Mouse (Mus musculus): Measurements from ENCODE around the gene Msi2. TPM values are rescaled to one million over a fixed set of nuclear protein-coding genes. Genes with fewer than 3 reads are reported as not detected.

The Msi2 gene
- total RNA-seq, 4 experiments from 2014 or later = 158 to 319 (median 228) TPM

- no peak for DNase-seq
Measured at GRCm38 (mm10) chr11:88482236-88482635, 236.1 kb downstream of the Msi2 start.

GRCm38 (mm10) chr11:88481602-88482161 is 236.6 kb downstream of the Msi2 start:
- no peak for DNase-seq

GRCm38 (mm10) chr11:88481092-88481601 is 237.2 kb downstream of the Msi2 start:
- no peak for DNase-seq

GRCm38 (mm10) chr11:88479498-88479897 is 238.8 kb downstream of the Msi2 start:
- DNase-seq = no peak

- no peak for DNase-seq
Measured at GRCm38 (mm10) chr11:88474889-88475440, 243.3 kb downstream of the Msi2 start.

- DNase-seq = no peak
Measured at GRCm38 (mm10) chr11:88472731-88473130, 245.6 kb downstream of the Msi2 start.

- no peak for DNase-seq
Measured at GRCm38 (mm10) chr11:88471981-88472647, 246.2 kb downstream of the Msi2 start.

- no peak for DNase-seq
Measured at GRCm38 (mm10) chr11:88470599-88470998, 247.7 kb downstream of the Msi2 start.

- peak; percentile 34 for DNase-seq
Measured at GRCm38 (mm10) chr11:88468996-88469395, 249.3 kb downstream of the Msi2 start.

- DNase-seq = peak; percentile 91
Measured at GRCm38 (mm10) chr11:88467498-88468245, 250.6 kb downstream of the Msi2 start.

- no peak for DNase-seq
Measured at GRCm38 (mm10) chr11:88463951-88464350, 254.4 kb downstream of the Msi2 start.

- DNase-seq = no peak
Measured at GRCm38 (mm10) chr11:88462789-88463188, 255.5 kb downstream of the Msi2 start.

- DNase-seq = no peak
Measured at GRCm38 (mm10) chr11:88461601-88462000, 256.7 kb downstream of the Msi2 start.

- DNase-seq = no peak
Measured at GRCm38 (mm10) chr11:88459946-88460736, 258.2 kb downstream of the Msi2 start.

- DNase-seq = no peak
Measured at GRCm38 (mm10) chr11:88457241-88457738, 261.0 kb downstream of the Msi2 start.

- no peak for DNase-seq
Measured at GRCm38 (mm10) chr11:88454867-88455806, 263.2 kb downstream of the Msi2 start.

GRCm38 (mm10) chr11:88449180-88449579 is 269.1 kb downstream of the Msi2 start:
- no peak for DNase-seq

GRCm38 (mm10) chr11:88448571-88448970 is 269.7 kb downstream of the Msi2 start:
- DNase-seq = no peak

GRCm38 (mm10) chr11:88447350-88447749 is 271.0 kb downstream of the Msi2 start:
- DNase-seq = no peak

- DNase-seq = no peak
Measured at GRCm38 (mm10) chr11:88443905-88444304, 274.4 kb downstream of the Msi2 start.

GRCm38 (mm10) chr11:88443291-88443690 is 275.0 kb downstream of the Msi2 start:
- no peak for DNase-seq
